Mouse (Mus musculus) intestine, embryonic 15.5 days (tissue): Measurements from ENCODE around the gene Slc4a1. TPM values are rescaled to one million over a fixed set of nuclear protein-coding genes. Genes with fewer than 3 reads are reported as not detected.
A peak's percentile ranks its signal among the peaks of the same experiment; 100 is the strongest.

ENCODE experiments used
- ATAC-seq: fragments of 200-750 bp; cut with Nextera tagmentation; 2 replicates; pipeline ENCODE4 v1.8.0; 2017; ENCODE audit warnings: moderate TSS enrichment, moderate library complexity
- H3K27ac ChIP-seq: fragments of 300-500 bp; sonication (generic); 2 replicates; pipeline ENCODE4 v1.5.1; 2015; ENCODE audit warnings: mild to moderate bottlenecking, inconsistent platforms
- H3K27me3 ChIP-seq: fragments of 300-500 bp; sonication (generic); replicated peaks from 2 replicates; pipeline ENCODE4 v1.6.1; 2015; ENCODE audit warnings: inconsistent platforms
- H3K36me3 ChIP-seq: fragments of 300-500 bp; sonication (generic); 2 replicates; pipeline ENCODE4 v1.6.1; 2015; ENCODE audit warnings: inconsistent platforms
- H3K4me1 ChIP-seq: fragments of 300-500 bp; sonication (generic); replicated peaks from 2 replicates; pipeline ENCODE4 v1.6.1; 2015; ENCODE audit warnings: inconsistent platforms
- H3K4me2 ChIP-seq: fragments of 300-500 bp; sonication (generic); replicated peaks from 2 replicates; pipeline ENCODE4 v1.6.1; 2015; ENCODE audit warnings: mild to moderate bottlenecking, inconsistent platforms
- H3K4me3 ChIP-seq: fragments of 300-500 bp; sonication (generic); replicated peaks from 2 replicates; pipeline ENCODE4 v1.5.1; 2015; ENCODE audit warnings: inconsistent platforms
- H3K9ac ChIP-seq: fragments of 300-500 bp; sonication (generic); 2 replicates; pipeline ENCODE4 v1.6.1; 2015; ENCODE audit warnings: inconsistent platforms
- H3K9me3 ChIP-seq: fragments of 300-500 bp; sonication (generic); 2 replicates; pipeline ENCODE4 v1.6.1; 2016; ENCODE audit warnings: inconsistent platforms
- WGBS: fragments of 180-500 bp; shearing (Covaris S2); methylation state at CpG from one replicate; pipeline ENCODE4 v1.1.7; 2015; 5-methylcytosine and 5-hydroxymethylcytosine counted together
- polyA plus RNA-seq: library from polyadenylated mRNA; unstranded; fragments of >200 nt; fragmentation: Nextera tagmentation; extraction: Ambion mirVana; gene quantifications from 2 replicates; pipeline ENCODE4 v1.2.1, GENCODE M21; 2015

Gene Slc4a1
- polyA plus RNA-seq, 1 experiment from 2014 or later = 15.2 TPM

- peaks cover 6% of the 10 kb centered on the region for H3K4me1 ChIP-seq
- H3K9ac ChIP-seq = peak overlapping the region; percentile 15; the same call in 1 of the 2 replicates
- ATAC-seq = peak; percentile 50; the same call in 1 of the 2 replicates
- H3K4me3 ChIP-seq = no peak overlapping the region
- 0 out of 2 replicates have a peak, but pooled peaks cover 4% of the 10 kb centered on the region for H3K9me3 ChIP-seq
- no peaks in the 10 kb centered on the region for H3K36me3 ChIP-seq
- peak overlapping the region; percentile 51; the same call in 1 of the 2 replicates for H3K27ac ChIP-seq
- H3K27me3 ChIP-seq = no peaks in the 10 kb centered on the region
- WGBS = 32% methylated on average over 4 of the region's 4 CpGs
- no peak overlapping the region for H3K4me2 ChIP-seq
Observed at GRCm38 (mm10) chr11:102381341-102382100, 15.5 kb upstream of the Slc4a1 start.

- Histone ChIP-seq H3K9ac (no peak overlapping the region), H3K4me1 (peaks cover 19% of the 10 kb centered on the region), H3K27ac (no peak overlapping the region), H3K9me3 (0 out of 2 replicates have a peak, but pooled peaks cover 4% of the 10 kb centered on the region), H3K4me2 (no peak overlapping the region), H3K36me3 (no peaks in the 10 kb centered on the region), H3K27me3 (no peaks in the 10 kb centered on the region), H3K4me3 (no peak overlapping the region)
- ATAC-seq = no peak
- WGBS = 65% methylated on average over 5 of the region's 5 CpGs
Observed at GRCm38 (mm10) chr11:102380091-102380490, 14.1 kb upstream of the Slc4a1 start.

- Histone ChIP-seq H3K36me3 (no peaks in the 10 kb centered on the region), H3K9ac (no peak overlapping the region), H3K27me3 (0 out of 2 replicates have a peak, but pooled peaks cover 4% of the 10 kb centered on the region), H3K4me2 (no peak overlapping the region), H3K9me3 (0 out of 2 replicates have a peak, but pooled peaks cover 4% of the 10 kb centered on the region), H3K4me1 (peaks cover 23% of the 10 kb centered on the region), H3K4me3 (no peak overlapping the region), H3K27ac (no peak overlapping the region)
- 58% methylated on average over 12 of the region's 12 CpGs for WGBS
- no peak for ATAC-seq
Observed at GRCm38 (mm10) chr11:102377186-102377585, 11.2 kb upstream of the Slc4a1 start.

GRCm38 (mm10) chr11:102376196-102376835 is 10.3 kb upstream of the Slc4a1 start:
- Histone ChIP-seq H3K9me3 (0 out of 2 replicates have a peak, but pooled peaks cover 4% of the 10 kb centered on the region), H3K27ac (peak overlapping the region; percentile 87; the same call in 1 of the 2 replicates), H3K36me3 (no peaks in the 10 kb centered on the region), H3K27me3 (0 out of 2 replicates have a peak, but pooled peaks cover 4% of the 10 kb centered on the region), H3K4me1 (peaks cover 22% of the 10 kb centered on the region), H3K4me2 (peak overlapping the region; percentile 58), H3K9ac (peak overlapping the region; percentile 42; the same call in 1 of the 2 replicates), H3K4me3 (0 out of 2 replicates have a peak overlapping the region, but pooled peaks have one; percentile 19)
- 12% methylated on average over 8 of the region's 8 CpGs for WGBS
- ATAC-seq = peak; percentile 26; the same call in 1 of the 2 replicates

DNA sequence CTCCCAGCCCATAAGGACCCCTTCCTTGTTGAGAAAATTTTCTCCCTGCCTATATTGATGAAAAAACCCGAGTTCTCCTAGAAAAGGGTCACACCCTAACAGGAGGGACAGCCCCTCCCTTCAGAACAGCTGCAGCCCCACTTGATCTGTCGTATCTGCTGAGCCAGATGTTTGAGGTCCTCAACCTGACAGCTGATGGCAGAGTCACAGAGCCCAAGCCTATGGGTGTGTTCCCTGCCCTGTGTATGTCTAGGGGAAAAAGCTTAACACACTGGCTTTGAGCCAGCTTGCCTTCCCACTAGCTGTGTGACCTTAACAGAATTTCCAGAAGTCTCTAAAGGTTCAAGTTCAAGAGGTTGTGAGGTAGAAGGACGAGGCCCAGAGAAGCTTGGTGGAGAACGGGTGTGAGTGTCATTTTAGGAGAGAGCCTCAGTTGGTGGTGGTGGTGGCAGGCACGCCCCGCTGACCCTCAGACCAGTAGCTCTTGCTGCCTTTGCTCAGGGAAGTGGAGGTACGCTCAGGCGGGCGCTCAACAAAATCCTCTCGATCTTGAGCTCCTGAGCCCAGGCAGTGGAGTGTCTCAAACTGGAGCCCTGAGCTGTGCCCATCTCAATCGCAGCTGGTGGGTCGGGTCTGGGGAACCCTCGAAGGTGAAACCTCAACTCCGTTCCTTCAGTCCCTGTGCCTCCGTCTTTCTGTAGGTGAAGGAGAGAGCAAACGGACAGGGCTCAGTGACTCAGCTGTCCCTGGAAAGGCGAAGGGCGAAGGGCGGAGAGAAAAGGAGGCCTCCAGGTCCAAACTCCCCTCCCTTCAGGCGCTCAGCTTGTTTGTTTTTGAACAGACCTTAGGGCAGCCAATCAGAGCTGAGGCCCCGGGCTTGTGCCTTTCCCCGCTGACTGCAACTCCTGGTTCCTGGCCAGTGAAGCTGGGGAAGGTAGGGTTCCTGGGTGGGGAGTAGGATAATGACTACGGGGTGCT is 9.5 kb upstream of the Slc4a1 start:
- Histone ChIP-seq H3K36me3 (no peaks in the 10 kb centered on the region), H3K4me3 (peak overlapping the region; percentile 19), H3K4me2 (peak overlapping the region; percentile 58), H3K27me3 (0 out of 2 replicates have a peak, but pooled peaks cover 4% of the 10 kb centered on the region), H3K4me1 (peaks cover 20% of the 10 kb centered on the region), H3K9ac (peak overlapping the region; percentile 42), H3K9me3 (0 out of 2 replicates have a peak, but pooled peaks cover 4% of the 10 kb centered on the region), H3K27ac (peak overlapping the region; percentile 87)
- ATAC-seq = peak; percentile 91
- WGBS = 4% methylated on average over 23 of the region's 23 CpGs

- H3K36me3 ChIP-seq = no peaks in the 10 kb centered on the region
- no peak overlapping the region for H3K4me3 ChIP-seq
- ATAC-seq = no peak
- WGBS = 85% methylated on average over 7 of the region's 7 CpGs
- H3K9me3 ChIP-seq = 0 out of 2 replicates have a peak, but pooled peaks cover 4% of the 10 kb centered on the region
- H3K27ac ChIP-seq = no peak overlapping the region
- no peak overlapping the region for H3K4me2 ChIP-seq
- H3K27me3 ChIP-seq = 0 out of 2 replicates have a peak, but pooled peaks cover 4% of the 10 kb centered on the region
- peaks cover 20% of the 10 kb centered on the region for H3K4me1 ChIP-seq
- H3K9ac ChIP-seq = no peak overlapping the region
Observed at GRCm38 (mm10) chr11:102374108-102374725, 8.2 kb upstream of the Slc4a1 start.

DNA sequence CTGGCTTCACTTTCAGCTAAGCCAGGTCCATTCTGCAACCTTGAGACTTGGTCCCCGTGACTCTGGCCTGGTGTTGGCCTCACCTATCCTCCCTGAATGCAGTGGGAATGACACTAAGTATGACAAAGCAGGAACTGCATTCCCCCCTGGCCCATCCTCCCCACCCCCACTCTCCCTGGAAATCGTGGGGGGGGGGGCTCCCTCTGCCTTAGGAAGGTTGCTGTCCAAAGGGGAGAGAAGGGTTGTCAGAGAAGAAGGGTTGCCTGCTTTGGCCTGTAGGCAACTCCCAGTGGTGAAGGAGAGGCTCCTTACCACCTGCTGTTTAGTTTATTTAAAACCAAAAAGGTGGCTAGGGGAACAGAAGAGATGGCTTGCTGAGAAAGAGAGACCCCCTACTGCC is 7.6 kb upstream of the Slc4a1 start:
- Histone ChIP-seq H3K27ac (no peak overlapping the region), H3K9ac (no peak overlapping the region), H3K36me3 (no peaks in the 10 kb centered on the region), H3K9me3 (0 out of 2 replicates have a peak, but pooled peaks cover under 1% of the 10 kb centered on the region), H3K4me2 (no peak overlapping the region), H3K4me3 (no peak overlapping the region), H3K4me1 (peaks cover 20% of the 10 kb centered on the region), H3K27me3 (0 out of 2 replicates have a peak, but pooled peaks cover 4% of the 10 kb centered on the region)
- no peak for ATAC-seq
- 42% methylated on average over 2 of the region's 2 CpGs for WGBS

DNA sequence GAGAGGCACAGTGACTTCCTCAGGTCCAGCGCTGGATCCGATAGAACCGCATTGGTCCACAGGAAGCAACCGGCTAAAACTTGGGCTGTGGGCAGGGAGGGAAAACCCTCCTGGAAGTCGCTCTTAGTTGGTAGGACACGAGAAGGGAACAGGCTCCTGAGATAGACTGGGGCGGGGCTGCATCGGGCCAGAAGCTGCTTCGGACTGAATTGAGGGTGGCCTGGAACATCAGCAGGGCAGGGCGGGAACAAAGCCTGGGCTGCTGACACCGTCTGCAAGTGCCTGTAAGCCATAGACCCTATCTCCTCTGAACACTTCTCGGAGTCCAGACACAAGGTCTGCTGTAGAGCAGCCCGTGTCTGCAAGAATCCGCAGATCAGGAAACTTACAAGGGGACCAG is 6.9 kb upstream of the Slc4a1 start:
- Histone ChIP-seq H3K9ac (no peak overlapping the region), H3K9me3 (no peaks in the 10 kb centered on the region), H3K4me2 (no peak overlapping the region), H3K27me3 (0 out of 2 replicates have a peak, but pooled peaks cover 4% of the 10 kb centered on the region), H3K36me3 (no peaks in the 10 kb centered on the region), H3K27ac (no peak overlapping the region), H3K4me3 (no peak overlapping the region), H3K4me1 (peaks cover 20% of the 10 kb centered on the region)
- 41% methylated on average over 14 of the region's 14 CpGs for WGBS
- ATAC-seq = no peak

GRCm38 (mm10) chr11:102371926-102372685 is 6.1 kb upstream of the Slc4a1 start:
- no peaks in the 10 kb centered on the region for H3K36me3 ChIP-seq
- WGBS = 87% methylated on average over 12 of the region's 12 CpGs
- no peak for ATAC-seq

DNA sequence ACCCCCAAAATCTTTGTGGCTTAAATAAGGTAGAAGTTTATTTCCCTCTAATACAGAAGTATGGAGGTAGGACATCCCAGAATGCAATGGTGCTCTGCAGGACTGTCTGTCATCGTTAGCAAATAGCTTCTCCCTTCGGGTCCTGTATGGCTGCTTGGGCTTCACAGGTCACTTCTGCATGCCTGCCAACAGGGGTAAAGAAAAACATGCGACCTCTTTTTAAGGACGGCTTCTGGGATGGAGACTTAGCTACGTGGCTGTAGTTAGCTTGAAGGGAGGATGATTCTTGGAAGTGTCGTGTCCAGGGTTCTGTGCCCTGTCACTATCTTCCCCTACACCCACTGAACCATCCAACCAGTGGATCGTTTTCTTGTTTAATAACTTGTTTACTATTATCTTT is 4.3 kb upstream of the Slc4a1 start:
- H3K9ac ChIP-seq = no peak overlapping the region
- 50% methylated on average over 7 of the region's 7 CpGs for WGBS
- ATAC-seq = no peak

More at GRCm38 (mm10) chr11:102371926-102372685, 6.1 kb upstream of the Slc4a1 start:
- H3K4me1 ChIP-seq = peaks cover 20% of the 10 kb centered on the region
- no peak overlapping the region for H3K4me3 ChIP-seq
- 0 out of 2 replicates have a peak, but pooled peaks cover 4% of the 10 kb centered on the region for H3K27me3 ChIP-seq
- H3K27ac ChIP-seq = no peak overlapping the region
- H3K9ac ChIP-seq = no peak overlapping the region
- no peaks in the 10 kb centered on the region for H3K9me3 ChIP-seq
- no peak overlapping the region for H3K4me2 ChIP-seq

More for the DNA sequence above, 4.3 kb upstream of the Slc4a1 start:
- H3K27ac ChIP-seq = no peak overlapping the region
- no peak overlapping the region for H3K4me3 ChIP-seq
- H3K9me3 ChIP-seq = no peaks in the 10 kb centered on the region
- no peak overlapping the region for H3K4me2 ChIP-seq
- H3K36me3 ChIP-seq = no peaks in the 10 kb centered on the region
- H3K4me1 ChIP-seq = peaks cover 6% of the 10 kb centered on the region
- 0 out of 2 replicates have a peak, but pooled peaks cover 4% of the 10 kb centered on the region for H3K27me3 ChIP-seq
